Mouse (Mus musculus): ENCODE measurements around the gene Insig2.

Gene Insig2

DNA sequence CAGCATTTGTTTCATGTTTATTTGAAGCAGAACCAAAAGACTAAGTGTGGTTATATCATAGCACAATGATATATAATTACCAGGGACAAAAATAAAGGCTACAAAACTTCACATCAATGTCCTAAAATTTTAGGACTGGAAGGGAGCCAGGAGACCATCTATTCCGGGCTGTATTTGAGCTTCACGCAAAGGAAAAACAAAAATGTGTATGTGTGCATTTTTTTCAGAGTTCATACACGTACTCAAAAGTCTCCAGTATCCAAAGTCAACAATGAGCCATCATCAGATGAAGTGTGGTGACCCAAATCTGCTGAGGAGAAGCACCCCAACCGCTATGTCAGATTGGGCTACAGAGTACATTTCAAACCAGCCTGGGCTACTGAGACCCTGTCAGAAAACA lies 8.9 kb downstream of the Insig2 start:
- no peak for DNase-seq

DNA sequence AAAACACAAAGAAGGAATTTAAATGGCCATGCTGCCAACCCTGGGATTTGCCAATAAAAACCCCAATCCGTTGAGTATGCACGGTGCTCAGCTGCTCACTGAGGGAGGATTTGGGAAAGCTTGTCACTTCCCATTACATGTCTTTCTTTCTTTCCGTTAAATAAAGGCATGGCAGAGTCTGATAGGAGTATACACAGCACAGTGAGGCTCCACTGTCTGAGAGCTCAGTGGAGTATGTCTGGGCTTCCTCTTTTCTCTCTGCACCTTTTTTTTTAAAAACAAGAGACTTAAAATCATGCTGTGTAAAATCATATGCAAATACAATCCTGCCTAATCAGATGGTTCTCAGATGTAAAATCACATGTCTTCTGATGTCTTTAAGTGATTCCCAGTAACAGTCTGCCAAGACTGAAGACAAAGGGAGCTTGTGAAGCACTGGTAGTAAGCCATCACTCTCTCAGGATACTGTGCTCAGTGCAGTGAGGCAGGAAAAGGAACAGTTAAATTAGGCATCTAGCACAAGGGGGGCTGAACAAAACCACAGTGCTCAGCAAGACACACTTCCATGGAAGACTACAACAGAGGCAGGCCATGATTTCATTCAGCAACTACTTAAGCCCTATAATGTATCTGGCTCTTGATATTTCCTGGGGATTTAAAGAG lies 17.5 kb downstream of the Insig2 start:
- DNase-seq, result no peak

DNA sequence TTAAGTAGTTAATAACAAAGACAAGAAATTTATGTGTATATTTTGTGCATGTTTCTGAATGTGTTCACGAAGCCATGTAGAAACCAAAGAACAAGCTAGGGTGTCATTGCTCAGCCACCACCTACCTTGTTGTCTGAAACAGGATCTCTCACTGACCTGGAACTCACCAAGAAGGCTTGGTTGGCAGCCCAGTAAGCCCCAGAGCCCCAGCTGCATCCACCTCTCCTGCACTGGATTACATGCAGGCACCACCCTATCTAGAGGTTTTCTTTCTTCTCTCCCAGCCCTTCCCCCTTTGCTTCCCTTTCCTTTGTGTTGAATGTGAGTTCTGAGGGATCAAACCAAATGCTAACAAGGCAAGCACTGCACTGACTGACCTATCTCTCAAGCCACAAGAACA lies 19.2 kb downstream of the Insig2 start:
- DNase-seq, result no peak

DNA sequence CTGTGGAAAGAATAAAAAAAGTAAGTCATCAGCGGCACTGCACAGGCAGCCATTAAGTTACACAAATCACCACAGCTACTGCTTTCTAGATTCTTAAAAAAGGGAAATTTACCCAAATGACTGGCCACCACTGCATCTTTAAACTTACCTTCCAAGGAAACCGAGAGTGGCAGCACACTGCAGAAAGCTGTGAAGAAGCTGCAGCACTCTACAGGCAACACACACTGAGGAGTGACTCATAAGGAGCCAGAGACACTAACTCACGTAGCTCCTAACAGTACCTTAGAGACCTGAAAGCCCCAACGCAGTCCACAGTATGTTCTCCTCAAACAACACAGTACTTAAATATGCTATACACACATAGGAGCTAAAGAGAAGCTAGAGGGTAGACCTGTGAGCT lies 20.1 kb downstream of the Insig2 start:
- no peak for DNase-seq

DNA sequence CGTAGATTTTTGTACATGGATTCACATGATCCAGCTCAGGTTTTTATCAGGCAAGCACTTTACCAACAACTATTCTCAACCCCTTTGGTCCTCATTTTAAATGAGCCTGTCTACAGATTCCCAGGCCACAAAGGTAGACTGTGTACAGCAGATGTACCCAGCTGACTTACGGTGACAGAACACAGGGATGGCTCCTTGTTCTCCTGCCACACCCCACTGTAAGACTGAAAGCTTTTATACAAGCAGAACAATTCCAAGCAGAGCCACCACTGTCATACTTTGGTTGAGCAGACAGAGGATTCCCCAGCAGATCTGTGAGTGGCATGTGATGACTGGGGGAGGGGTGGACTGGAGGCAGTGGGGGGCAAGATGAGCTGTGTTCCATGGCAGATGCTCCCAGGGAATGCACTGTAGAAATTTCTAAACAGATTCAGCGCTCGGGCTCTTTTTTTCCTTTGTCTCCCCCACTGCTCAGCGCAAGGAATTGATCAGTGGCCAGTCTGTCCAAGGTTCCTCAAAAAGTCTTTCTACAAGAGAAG lies 35.6 kb downstream of the Insig2 start:
- DNase-seq, result no peak

DNA sequence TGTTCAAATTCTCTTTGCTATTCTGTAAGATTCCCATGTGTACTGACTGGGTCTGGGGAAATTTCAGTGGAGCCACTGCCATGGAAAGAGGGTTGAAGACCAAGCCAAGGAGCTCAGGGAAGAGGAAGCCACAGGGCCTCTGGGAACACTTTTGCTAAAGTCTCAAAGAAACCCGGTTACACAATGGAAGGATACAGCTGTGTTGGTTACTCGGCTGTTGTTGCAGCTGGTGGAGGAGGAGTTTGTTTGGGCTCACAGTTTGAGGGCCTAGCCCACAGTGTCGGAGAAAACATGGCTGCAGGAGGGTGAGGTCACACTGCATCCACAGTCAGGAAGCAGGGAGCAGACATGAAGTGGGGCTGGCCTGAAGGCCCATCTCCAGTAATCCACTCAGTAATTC lies 38.8 kb downstream of the Insig2 start:
- no peak for DNase-seq

DNA sequence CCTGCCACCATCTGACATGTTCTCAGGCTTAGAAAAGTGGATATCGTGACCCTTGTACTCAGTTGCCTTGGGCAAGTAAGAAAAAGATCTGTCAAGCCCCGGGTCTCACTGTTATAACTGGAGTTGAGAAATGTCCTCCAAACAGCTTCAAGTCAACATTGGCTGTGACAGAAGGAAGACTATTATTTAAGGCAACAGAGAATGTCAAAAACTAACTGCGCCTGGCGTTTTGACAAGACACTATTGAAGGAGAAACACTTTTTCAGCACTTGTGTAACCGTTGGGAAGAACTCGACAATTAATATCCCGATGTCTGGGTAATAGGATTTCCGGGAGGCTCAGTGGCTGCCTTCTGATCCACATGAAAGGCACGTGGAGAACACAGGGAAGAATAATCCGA lies 41.5 kb downstream of the Insig2 start:
- DNase-seq, result no peak

DNA sequence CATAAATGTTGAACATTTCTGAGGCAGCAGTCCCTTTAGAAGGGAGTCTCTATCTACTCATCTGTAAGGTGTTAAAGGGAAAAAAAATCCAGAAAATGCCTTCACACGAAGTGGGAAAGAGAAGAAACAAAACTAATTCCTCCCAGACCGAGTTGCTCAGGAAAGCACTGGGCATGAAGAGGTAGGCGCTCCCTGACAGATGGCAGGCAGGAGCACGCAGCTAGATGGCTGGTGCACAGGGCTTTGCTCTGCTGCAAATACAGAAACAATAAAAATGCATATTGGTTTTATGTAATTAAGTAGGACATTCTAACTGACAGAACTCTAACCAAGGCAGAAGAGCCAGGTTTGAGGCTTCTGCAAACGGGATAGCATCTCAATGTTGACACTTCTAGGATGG lies 42.0 kb downstream of the Insig2 start:
- DNase-seq, result no peak

DNA sequence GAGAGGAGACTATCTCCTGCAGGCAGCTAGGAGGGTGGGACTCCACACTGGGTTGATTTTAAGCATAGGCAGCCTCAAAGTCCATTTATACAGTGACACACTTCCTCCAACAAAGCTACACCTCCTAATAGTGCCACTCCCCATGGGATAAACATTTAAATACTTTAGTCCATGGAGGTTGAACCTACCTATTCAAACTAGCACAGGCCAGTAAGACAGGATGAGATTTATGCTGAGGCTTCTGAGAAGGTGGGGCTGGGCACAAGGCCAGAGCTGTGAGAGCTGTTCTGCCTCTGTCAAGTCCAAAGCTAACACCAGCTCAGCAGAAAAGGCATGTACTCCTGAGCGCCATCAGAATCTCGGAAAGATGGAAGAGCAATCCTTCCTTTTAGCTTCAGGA lies 48.2 kb downstream of the Insig2 start:
- no peak for DNase-seq

DNA sequence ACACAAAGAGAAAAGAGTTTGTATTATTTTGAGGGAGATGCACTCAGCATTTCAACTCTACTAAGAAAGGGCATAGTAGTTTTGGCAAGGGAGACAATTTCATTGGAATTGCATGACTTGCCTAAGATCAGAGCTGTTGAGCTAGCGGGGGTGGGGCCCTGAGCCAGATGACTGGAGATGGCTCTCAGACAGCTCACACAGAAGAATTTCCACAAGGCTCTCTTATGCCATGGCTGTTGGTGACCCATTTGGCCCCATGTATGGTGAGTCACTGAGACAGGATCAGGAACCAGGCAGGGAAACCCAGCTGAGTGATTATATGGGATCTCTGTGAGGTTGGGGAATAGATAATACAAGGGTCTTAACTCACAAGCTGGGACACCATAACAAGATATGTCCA lies 51.9 kb downstream of the Insig2 start:
- DNase-seq, result no peak

DNA sequence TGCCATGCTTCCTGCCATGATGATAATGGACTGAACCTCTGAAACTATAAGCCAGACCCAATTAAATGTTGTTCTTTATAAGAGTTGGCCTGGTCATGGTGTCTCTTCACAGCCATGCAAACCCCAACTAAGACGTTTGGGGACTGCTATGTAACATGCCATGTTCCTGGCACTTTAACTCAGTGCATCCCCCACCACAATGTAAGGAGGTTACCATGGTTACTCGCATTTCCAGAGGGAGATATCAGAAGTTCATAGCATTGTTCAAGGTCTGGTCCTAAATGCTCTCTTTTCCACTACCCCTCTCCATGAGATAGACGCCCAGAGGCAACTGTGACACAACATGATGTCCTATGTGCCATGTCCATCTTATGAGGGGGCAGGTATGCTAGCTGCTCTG lies 54.0 kb downstream of the Insig2 start:
- no peak for DNase-seq

DNA sequence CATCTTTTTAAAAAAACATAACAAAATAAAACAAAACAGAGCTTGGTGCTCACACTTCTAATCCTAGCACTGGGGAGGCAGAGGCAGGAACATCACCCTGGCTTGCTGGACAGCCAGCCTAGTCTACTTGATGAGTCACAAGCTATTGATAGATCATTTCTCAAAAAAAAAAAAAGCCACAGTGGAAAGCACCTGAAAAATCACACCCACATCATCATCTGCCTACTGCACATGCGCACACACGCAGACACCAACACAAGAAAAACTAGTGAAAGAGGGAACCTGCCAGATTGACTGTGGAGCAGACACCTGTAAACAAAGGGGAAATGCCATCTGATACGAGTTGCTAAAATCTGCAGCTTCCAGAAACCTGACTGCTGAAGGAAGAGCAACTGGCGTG lies 54.9 kb downstream of the Insig2 start:
- no peak for DNase-seq

DNA sequence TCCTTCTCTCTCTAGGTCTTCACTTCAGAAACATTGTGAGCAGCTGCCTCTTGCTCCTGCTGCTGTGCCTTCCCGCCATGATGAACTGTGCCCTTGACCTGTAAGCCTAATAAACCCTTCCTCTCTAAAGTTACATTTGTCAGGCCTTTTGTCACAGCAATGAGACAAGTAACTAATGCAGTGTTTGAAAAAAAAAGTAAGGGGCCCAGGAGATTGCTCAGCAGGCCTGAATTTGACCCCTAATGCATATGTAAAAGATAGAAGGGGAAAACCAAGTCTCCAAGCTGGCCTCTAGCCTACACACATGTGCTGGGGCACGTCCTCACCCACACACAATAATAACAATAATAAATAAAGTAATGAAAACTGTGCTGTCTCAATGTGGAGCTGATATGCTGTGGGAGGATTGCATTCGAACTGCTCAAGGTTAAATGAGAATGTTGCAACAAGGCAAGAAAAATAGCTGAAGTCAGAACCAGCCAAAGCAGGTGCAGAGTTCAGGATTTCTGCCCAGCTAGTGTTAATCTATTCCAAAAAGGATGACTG lies 56.4 kb downstream of the Insig2 start:
- DNase-seq, result no peak

DNA sequence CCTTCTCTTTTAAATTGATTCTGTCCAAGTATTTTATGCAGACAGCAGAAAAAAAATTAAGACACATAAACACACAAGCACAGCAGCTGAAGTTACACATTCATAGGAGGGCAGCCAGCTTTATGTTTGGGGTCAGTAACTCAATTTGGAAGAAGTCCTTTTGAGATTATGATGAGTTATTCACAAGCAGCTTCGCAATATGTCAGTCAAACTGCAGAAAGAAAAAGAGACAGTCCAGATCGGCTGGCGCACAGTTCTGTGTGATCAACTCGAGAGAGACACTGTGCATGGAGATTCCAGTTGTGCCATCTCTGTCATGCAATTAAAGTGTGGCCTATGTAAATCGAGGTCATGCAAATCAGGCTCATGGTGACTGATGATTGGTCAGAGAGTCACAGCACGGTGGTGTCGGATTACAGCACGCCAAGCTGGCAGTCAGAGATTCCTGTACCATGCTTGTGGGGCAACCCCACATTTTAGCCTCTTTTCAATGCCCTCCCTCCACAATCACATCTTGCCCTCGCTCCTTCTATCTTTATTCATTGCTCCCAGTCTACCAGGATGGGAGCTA lies 72.1 kb downstream of the Insig2 start:
- no peak for DNase-seq
